Mouse (Mus musculus) forebrain, postnatal 0 days (tissue): Measurements from ENCODE around the gene Map3k19. TPM values are rescaled to one million over a fixed set of nuclear protein-coding genes. Genes with fewer than 3 reads are reported as not detected.

Experiments used
- ATAC-seq: fragments of 200-750 bp; cut with Nextera tagmentation; 2 replicates; pipeline ENCODE4 v1.8.0; 2017; ENCODE audit warnings: mild to moderate bottlenecking, moderate library complexity
- DNase-seq: peaks from one replicate; pipeline ENCODE4 v3.0.0-alpha.2; 2015
- H3K27ac ChIP-seq: fragments of 300-500 bp; sonication (generic); 2 replicates; pipeline ENCODE4 v1.5.1; 2014; ENCODE audit warnings: low read depth, mild to moderate bottlenecking, antibody characterized with exemption, low read length, moderate library complexity, mixed read lengths
- H3K27me3 ChIP-seq: fragments of 300-500 bp; sonication (generic); 2 replicates; pipeline ENCODE4 v1.6.1; 2014; ENCODE audit warnings: mild to moderate bottlenecking, low read length, mixed read lengths; ENCODE audit not compliant: insufficient read depth
- H3K36me3 ChIP-seq: fragments of 300-500 bp; sonication (generic); 2 replicates; pipeline ENCODE4 v1.6.1; 2014; ENCODE audit warnings: mild to moderate bottlenecking, moderate library complexity; ENCODE audit not compliant: insufficient read depth
- H3K4me1 ChIP-seq: fragments of 300-500 bp; sonication (generic); 2 replicates; pipeline ENCODE4 v1.6.1; 2014; ENCODE audit warnings: antibody characterized with exemption; ENCODE audit not compliant: insufficient read depth
- H3K4me2 ChIP-seq: fragments of 300-500 bp; sonication (generic); 2 replicates; pipeline ENCODE4 v1.6.1; 2014; ENCODE audit warnings: low read depth, mild to moderate bottlenecking, moderate library complexity
- H3K4me3 ChIP-seq: fragments of 300-500 bp; sonication (generic); 2 replicates; pipeline ENCODE4 v1.5.1; 2014; ENCODE audit warnings: low read depth, low read length, mixed read lengths
- H3K9ac ChIP-seq: fragments of 300-500 bp; sonication (generic); 2 replicates; pipeline ENCODE4 v1.6.1; 2014; ENCODE audit warnings: mild to moderate bottlenecking
- H3K9me3 ChIP-seq: fragments of 300-500 bp; sonication (generic); 2 replicates; pipeline ENCODE4 v1.6.1; 2016; ENCODE audit warnings: low read length
- CTCF ChIP-seq: sonication (generic); IDR thresholded peaks from 2 replicates; pipeline ENCODE4 v1.5.1; 2016; ENCODE audit warnings: antibody characterized with exemption, control low read depth, low read depth
- WGBS: fragments of 180-500 bp; shearing (Covaris S2); extraction: QIAGEN DNeasy Blood & Tissue Kit; methylation state at CpG from one replicate; pipeline ENCODE4 v1.1.7; 2014; 5-methylcytosine and 5-hydroxymethylcytosine counted together
- polyA plus RNA-seq: library from polyadenylated mRNA; unstranded; fragments of >200 nt; fragmentation: Nextera tagmentation; extraction: Ambion mirVana; gene quantifications from 2 replicates; pipeline ENCODE4 v1.2.1, GENCODE M21; 2015
- total RNA-seq: library from RNA; depleted of rRNA; stranded (reverse); fragments of >200 nt; gene quantifications from 2 replicates; pipeline ENCODE4 v1.2.3, GENCODE M21; 2014

Map3k19 gene
- total and polyA plus RNA-seq, 2 experiments from 2014 or later = 0.94 to 3.2 TPM

DNA sequence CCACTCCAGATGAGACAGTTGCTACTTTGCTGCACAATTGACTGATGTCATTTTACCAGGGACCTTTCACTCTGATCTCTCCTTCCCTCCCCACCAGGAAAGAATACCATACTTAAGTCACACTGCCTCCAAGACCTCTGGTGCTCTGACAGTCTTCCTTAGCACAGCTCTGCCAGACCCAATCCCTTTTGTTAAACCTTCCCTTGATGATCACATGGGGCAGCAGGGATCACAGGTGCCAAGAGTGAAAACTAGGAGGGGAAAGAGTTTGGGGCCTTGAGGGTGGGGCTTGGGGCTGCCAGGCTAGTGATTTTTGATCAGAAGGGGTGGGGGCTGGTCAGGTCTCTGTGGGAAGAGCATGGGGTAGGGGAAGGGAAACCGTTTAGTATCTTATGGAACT, 58.1 kb downstream of the Map3k19 start:
- H3K4me2 ChIP-seq = no peak overlapping the region
- no peak overlapping the region for H3K27ac ChIP-seq
- H3K36me3 ChIP-seq = peaks cover 12% of the 10 kb centered on the region
- no peak for TF ChIP-seq CTCF
- WGBS = 61% methylated on average over 1 of the region's 1 CpGs
- no peak for DNase-seq
- no peak overlapping the region for H3K9ac ChIP-seq
- no peaks in the 10 kb centered on the region for H3K4me1 ChIP-seq
- ATAC-seq = no peak
- no peaks in the 10 kb centered on the region for H3K27me3 ChIP-seq
- H3K9me3 ChIP-seq = no peaks in the 10 kb centered on the region
- H3K4me3 ChIP-seq = no peak overlapping the region

GRCm38 (mm10) chr1:127796341-127796740, 58.5 kb downstream of the Map3k19 start:
- Histone ChIP-seq H3K9me3 (no peaks in the 10 kb centered on the region), H3K4me3 (no peak overlapping the region), H3K4me2 (no peak overlapping the region), H3K36me3 (peaks cover 9% of the 10 kb centered on the region), H3K27ac (no peak overlapping the region), H3K9ac (no peak overlapping the region), H3K4me1 (no peaks in the 10 kb centered on the region), H3K27me3 (no peaks in the 10 kb centered on the region)
- TF ChIP-seq CTCF = no peak
- no peak for ATAC-seq
- 68% methylated on average over 4 of the region's 4 CpGs for WGBS
- no peak for DNase-seq

GRCm38 (mm10) chr1:127795087-127795769, 59.6 kb downstream of the Map3k19 start:
- Histone ChIP-seq H3K9ac (no peak overlapping the region), H3K4me3 (no peak overlapping the region), H3K4me2 (no peak overlapping the region), H3K36me3 (peaks cover 9% of the 10 kb centered on the region), H3K27ac (no peak overlapping the region), H3K4me1 (no peaks in the 10 kb centered on the region), H3K27me3 (no peaks in the 10 kb centered on the region), H3K9me3 (no peaks in the 10 kb centered on the region)
- TF ChIP-seq CTCF = no peak
- ATAC-seq (no peak), DNase-seq (no peak)
- 86% methylated on average over 6 of the region's 6 CpGs for WGBS

DNA sequence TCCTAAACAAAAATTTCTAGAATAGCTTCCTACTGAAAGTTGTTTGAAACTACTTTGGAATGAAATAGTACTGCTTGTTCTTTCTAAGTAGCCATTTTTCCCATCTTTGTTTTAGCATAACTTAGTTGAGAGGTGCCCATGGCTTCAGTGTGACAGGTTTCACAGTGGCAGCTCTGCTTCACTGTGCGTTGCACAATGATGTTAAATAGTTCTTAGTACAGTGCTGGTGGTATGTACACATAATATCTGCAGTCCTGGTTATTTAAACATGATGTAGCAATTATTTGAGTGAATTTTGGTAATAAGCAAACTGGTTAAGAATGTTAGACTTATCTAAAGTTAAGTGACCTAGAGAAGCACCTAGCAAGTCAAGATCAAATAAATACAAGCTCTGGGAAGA, 61.4 kb downstream of the Map3k19 start:
- WGBS = 92% methylated on average over 1 of the region's 1 CpGs
- H3K36me3 ChIP-seq = no peaks in the 10 kb centered on the region; the same call in 1 of the 2 replicates
- H3K9me3 ChIP-seq = no peaks in the 10 kb centered on the region
- ATAC-seq = no peak
- TF ChIP-seq CTCF = no peak
- H3K27ac ChIP-seq = no peak overlapping the region
- H3K4me1 ChIP-seq = no peaks in the 10 kb centered on the region
- no peak overlapping the region for H3K9ac ChIP-seq
- no peak overlapping the region for H3K4me3 ChIP-seq
- no peak for DNase-seq
- no peak overlapping the region for H3K4me2 ChIP-seq
- no peaks in the 10 kb centered on the region for H3K27me3 ChIP-seq

GRCm38 (mm10) chr1:127788943-127789342, 65.9 kb downstream of the Map3k19 start:
- H3K4me3 ChIP-seq = no peak overlapping the region
- no peak overlapping the region for H3K27ac ChIP-seq
- H3K9me3 ChIP-seq = no peaks in the 10 kb centered on the region
- no peaks in the 10 kb centered on the region for H3K4me1 ChIP-seq
- no peak for ATAC-seq
- H3K4me2 ChIP-seq = no peak overlapping the region
- no peak overlapping the region for H3K9ac ChIP-seq
- 72% methylated on average over 6 of the region's 6 CpGs for WGBS
- no peak for TF ChIP-seq CTCF
- H3K27me3 ChIP-seq = no peaks in the 10 kb centered on the region
- no peak for DNase-seq
- H3K36me3 ChIP-seq = no peaks in the 10 kb centered on the region

DNA sequence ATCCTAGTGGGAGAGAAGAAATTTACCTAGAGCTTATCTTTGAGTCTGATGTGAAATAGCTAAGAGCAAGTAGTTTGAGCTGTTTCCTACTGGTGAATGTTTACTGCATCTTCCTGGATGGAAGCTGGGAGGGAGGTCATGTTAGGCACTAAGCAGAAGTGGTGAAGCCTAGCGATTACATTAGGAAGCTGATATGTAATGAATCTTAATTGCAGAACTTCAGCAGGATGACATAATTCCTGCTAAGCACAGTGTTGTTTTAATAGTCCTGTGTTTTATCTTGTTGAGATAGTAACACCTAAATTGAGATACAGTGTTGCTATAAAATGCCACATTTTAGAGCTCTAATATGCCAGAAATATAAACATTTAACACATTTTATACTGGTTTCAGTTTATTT, 68.9 kb downstream of the Map3k19 start:
- H3K4me3 ChIP-seq = no peak overlapping the region
- no peaks in the 10 kb centered on the region for H3K9me3 ChIP-seq
- 61% methylated on average over 1 of the region's 1 CpGs for WGBS
- H3K9ac ChIP-seq = no peak overlapping the region
- no peak overlapping the region for H3K4me2 ChIP-seq
- H3K4me1 ChIP-seq = no peaks in the 10 kb centered on the region; the same call in 1 of the 2 replicates
- H3K27me3 ChIP-seq = no peaks in the 10 kb centered on the region
- H3K27ac ChIP-seq = no peak overlapping the region
- DNase-seq = no peak
- no peak for TF ChIP-seq CTCF
- no peak for ATAC-seq
- no peaks in the 10 kb centered on the region for H3K36me3 ChIP-seq

DNA sequence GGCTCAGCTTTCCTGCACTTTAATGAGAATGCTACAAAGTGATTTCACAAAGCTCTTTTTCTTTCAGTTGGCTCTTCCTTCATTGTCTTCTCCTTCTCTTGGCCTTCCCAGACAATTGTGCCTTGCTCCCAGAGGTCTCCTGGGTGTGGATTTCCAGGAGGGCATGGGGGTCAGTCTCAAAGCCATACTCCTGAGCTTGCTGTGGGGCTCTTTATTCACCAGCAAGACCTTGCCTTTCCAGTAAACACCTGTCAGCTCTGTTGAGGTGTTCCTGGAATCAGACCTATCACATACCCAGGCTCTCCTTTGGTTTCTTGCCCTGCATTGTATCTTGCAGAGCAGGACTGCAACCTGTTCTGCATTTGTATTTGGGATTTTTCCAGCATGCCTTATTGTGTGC, 71.0 kb downstream of the Map3k19 start:
- no peak for TF ChIP-seq CTCF
- Histone ChIP-seq H3K9me3 (no peaks in the 10 kb centered on the region), H3K4me2 (no peak overlapping the region), H3K4me1 (no peaks in the 10 kb centered on the region; the same call in 1 of the 2 replicates), H3K27ac (no peak overlapping the region), H3K4me3 (no peak overlapping the region), H3K27me3 (no peaks in the 10 kb centered on the region), H3K36me3 (no peaks in the 10 kb centered on the region), H3K9ac (no peak overlapping the region)
- no peak for ATAC-seq
- DNase-seq = no peak
